Mouse (Mus musculus): ENCODE data around the gene Sergef.

The Sergef gene

DNA sequence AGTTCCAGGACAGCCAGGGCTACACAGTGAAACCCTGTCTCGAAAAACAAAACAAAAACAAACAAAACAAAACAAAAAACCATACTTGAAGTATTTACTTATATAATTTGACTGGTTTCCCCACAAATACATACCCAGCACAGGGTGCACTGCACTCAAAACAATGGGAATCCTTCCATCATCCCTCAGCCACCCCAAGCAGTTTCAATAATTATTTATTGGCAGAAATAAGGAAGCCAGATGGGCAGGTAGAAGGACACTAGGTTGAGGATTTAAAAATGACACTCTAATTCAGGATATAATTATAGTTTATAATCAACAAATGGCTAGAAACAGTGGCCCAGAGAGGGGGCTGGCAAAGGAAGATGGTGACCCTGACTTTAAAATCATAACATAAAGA, 99.0 kb downstream of the Sergef start:
- no peak for DNase-seq (ENCODE audit: low read depth, low spot score)

DNA sequence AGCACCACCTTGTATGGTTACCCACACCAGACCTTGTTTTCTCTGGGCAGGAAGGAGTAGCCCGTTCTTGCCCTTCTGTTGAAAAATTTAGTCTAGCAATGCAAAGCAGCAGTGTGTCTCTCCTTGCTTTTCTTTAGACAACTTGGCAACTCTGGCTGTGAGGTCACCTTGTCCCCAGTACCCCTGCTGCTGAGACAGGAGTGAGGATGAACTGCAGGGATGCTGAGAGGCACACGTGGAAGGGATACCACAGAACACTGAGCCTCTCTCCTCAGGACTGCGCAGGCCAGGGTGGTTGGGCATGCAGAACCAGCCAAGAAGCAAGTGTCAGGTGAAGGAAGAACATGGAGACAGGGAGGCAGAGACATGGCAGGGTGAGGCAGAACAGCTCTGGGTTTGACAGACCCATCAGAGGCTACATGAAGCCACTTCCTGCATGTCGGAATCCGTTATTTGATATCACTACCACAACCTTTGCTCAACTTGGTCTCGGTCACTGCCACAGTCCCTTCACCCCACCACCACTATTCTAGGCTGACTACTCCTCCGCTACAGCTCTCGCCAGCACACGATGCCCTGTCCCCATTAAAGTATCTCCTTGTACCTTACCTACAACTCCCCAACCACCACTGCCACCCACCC, 103.0 kb downstream of the Sergef start:
- DNase-seq (ENCODE audit: low read depth, low spot score), result no peak

DNA sequence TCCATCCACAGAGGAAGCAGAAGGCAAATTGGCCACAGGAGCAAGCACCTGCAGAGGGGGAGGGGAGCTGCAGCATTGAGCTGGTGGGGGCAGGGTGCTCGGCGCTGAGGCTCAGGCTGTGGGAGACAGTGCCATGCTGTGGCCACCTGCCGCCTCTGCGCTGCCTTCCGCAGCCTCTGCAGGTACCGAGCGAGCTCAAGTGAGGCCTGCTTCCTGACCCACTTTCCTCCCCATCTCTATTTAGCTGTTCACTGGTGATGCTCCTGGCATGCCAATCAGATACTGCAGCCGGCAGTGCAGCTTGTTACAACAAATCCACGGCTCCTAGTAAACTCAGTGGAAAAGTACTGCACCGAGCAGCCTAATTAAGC, 104.2 kb downstream of the Sergef start:
- no peak for DNase-seq (ENCODE audit: low read depth, low spot score)

DNA sequence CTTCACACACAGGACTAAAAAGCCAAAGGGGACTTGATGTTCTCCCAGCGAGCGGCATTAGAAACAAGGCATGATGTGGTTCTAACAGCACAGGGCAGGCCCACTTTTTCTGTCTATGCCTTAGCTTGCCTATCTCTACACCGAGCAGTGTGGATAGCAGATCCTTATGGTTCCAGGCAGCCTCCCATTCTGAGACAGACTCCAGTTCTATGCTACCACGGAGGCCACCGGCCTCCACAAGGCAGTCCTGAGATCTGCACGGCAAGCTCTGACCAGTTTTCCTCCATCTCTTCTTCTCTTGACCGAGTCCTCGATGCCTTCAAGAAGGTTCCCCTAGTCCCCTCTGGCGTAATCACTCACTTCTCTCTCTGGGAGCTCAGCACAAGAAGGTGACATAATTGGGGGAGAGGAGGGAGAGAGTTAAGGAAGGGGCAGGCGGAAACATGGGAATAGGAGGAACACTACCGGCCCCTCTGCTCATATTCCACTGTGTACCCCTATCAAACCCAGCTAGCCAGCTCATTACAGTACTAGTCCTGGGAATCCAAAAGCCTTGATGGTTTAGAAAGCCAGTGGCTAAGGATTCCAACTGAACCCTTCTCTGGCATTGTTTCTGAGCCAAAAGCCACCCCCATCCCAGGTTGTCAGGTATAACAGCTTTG, 104.7 kb downstream of the Sergef start:
- DNase-seq (ENCODE audit: low read depth, low spot score), result no peak

DNA sequence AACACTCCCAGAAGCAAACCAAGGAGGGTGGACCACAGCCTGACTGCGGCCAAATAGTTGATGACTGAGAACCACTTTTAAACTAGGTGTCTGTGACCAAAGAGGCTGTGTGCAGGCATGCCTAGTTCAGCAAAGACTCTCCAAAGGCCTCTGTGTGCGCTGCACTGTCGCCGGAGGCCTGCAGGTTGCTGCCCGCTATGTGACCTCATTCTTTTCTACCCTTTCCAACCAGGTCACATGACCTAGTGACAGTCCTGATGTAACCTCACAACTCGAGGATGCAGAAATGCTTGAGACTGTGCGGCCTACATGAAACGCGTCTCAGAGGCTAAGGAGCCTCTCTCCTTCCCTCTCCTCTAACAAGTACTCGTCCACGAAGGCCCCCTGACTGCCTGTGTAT, 106.1 kb downstream of the Sergef start:
- no peak for DNase-seq (ENCODE audit: low read depth, low spot score)

DNA sequence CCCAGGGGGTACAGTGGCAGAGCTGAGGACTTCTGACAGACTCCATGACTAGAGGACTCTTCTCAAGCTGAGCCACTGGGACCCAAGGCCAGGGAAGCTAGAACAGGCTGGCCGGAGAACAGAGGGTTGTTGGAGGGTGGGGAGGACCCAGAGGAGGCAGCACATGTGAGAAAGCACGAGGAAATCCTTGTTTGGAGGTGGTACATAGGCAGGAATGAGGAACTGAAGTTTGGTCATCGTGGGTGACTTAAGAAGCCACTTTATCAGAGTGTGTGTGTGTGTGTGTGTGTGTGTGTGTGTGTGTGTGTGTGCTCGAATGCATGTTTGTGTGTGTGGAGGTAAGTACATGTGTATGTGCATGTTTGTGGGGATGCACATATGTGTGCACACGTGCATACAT, 108.3 kb downstream of the Sergef start:
- DNase-seq (ENCODE audit: low read depth, low spot score), result no peak

DNA sequence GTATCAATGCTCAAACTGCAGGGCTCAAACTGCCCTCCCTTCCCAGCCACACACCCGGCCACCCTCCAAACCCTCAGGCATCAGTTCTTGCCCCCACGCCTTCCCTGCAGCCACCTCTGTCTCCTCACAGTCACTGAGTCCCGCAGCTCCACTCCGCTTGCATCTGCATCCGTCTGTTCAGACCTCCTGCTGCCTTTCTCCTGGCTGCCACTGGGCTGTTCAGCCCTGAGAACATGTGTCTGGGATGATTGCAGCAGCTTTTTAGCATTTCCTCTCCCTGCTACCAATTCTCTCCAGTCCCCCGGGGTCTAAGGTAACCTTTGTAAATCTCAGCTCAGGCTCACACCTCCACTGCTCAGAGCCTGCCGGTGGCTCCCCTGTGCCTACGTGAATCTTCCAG, 109.7 kb downstream of the Sergef start:
- DNase-seq (ENCODE audit: low read depth, low spot score), result no peak

DNA sequence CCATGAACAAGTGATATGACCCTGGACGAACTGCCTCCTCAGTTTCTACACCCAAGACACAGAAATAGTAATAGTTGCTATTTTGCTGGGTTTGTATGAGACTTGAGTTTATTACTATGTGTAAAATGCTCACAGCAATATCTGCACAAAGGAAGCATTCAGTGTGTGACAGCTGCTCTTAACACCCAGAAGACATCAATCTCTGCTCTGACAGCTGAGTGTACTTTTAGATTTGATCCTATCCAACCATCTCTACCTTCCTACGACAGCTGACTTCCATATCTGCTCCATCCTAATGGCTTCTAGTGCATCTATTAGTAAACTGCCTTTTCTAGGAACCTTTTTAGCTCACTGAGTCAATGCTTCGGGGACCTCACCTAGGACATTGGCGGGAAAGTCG, 110.3 kb downstream of the Sergef start:
- DNase-seq (ENCODE audit: low read depth, low spot score), result no peak

DNA sequence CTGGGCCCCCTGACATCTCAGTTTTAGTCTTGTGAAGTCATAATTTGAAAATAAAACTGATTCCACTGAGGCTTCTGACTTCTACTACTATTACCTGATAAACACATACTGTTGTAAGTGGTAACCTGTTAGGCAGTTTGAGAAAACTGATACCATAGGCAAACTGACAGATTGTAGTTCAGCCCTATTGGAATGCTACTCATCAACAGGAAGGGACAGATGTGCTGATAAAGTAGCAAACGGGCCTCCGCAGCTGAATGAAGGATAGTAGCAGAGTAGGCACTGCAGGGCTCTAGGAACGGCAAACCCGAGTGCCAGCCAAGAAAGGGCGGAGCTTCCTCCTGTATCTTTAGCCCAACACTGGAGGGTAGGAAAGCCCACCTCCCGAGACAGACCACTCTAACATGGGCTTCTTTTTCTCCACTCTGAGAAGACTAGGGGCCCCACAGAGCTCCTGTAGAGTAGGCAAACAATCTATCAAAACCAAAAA, 112.9 kb downstream of the Sergef start:
- no peak for DNase-seq (ENCODE audit: low read depth, low spot score)

DNA sequence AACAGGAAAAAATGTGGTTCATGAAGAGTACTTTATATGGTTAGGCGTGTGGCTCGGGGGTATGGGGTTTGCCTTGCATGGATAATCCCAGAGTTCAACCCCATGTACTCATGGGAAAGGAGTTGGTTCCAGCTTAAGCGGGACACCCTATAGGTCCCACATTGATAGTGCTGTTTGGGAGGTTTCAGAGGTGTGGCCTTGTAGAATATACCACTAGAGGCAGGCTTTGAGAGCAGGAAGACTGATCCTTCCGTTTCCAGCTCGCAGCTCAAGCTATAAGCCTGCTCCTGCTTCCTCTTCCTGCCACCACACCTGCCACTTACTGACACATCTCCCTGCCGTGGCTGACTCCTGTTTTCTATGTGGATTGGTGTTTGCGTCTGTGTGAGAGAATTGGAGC, 116.4 kb downstream of the Sergef start:
- no peak for DNase-seq (ENCODE audit: low read depth, low spot score)

DNA sequence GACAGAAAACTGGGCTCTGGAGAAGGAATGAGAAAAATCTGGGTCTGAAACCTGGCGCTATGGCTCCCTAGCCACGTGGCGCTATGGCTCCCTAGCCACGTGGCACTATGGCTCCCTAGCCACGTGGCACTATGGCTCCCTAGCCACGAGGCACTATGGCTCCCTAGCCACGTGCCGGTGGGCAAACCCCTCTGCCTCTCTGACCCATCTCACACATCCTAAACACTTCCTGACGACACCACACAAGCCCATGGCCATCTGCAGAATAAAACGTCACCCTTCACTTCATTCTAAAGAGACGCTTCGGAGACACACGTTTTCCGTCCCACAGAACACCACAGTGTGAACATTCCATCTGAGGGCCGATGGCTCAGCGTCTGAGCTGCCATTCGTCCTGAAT, 117.8 kb downstream of the Sergef start:
- no peak for DNase-seq (ENCODE audit: low read depth, low spot score)

DNA sequence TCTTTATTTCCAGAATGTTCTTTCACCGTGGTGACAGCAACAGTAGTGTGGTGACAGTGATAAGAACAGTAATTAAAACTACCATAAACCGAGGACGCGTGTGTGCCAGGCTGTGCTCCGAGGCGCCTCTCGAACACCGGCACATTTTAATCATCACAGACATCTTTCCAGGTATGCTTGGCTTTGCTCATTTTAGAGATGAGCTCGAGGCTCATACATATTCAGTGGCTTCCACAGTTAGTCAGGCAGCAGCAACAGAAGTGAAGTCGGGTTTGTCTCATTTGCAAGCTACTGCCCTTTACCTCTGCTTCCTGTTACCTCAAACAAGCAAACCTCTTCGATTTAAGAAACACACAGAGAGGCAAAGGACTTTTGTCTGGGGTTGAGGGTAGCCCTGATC, 120.5 kb downstream of the Sergef start:
- no peak for DNase-seq (ENCODE audit: low read depth, low spot score)

DNA sequence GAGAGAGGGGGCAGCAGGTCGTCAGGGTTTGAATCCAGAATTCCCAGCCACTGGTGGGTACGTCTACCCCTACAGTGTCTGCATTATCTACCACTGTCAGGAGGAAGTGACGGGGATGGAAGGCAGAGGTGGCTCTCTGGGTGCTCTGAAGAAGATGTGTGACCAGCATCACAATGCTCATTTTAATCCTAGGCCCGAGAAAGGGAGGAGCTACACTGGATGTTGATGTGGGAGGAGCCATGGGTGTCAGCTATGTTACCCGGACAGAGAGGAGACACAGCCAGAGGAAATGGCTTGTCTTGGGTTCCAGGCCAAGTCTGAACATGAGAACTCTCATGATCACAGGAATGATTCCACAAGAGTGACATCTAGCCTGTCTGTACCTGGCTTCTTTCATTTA, 122.4 kb downstream of the Sergef start:
- no peak for DNase-seq (ENCODE audit: low read depth, low spot score)

DNA sequence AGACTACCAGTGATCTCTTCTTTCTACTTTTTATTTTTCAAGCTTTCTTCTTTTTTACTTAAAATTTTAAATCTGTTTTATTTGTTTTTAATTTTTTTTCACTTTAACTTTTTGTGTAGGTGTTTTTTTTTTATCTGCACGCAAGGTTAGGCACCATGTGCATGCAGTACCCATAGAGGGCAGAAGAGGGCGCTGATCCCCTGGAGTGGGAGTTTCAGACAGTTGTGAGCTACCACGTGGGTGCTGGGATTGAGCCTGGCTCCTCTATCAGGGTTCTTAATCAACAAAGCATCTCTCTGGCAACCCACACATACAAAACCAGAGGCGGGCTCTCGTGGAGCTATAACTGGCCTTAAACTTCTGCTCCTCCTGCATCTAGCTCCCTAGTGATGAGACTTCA, 123.6 kb downstream of the Sergef start:
- DNase-seq (ENCODE audit: low read depth, low spot score), result no peak

DNA sequence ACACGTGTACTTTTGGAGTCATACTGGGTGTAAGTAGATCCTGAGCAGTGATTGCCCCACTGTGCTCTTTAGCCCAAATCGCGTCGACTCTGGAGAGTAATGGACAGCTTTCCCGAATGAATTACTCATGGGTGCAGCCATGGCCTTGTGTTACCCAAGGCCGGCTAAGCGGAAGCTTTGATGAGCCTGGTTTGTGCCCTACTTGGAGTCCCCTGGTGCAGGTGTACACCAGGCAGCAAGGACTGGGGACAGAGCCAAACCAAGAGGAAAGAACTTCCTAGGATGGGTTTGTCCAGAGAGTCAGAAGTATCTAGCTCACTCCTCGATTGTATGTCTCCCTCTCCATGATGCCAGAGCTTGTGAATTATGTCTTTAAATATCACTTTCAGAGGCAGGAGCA, 124.6 kb downstream of the Sergef start:
- DNase-seq (ENCODE audit: low read depth, low spot score), result no peak

DNA sequence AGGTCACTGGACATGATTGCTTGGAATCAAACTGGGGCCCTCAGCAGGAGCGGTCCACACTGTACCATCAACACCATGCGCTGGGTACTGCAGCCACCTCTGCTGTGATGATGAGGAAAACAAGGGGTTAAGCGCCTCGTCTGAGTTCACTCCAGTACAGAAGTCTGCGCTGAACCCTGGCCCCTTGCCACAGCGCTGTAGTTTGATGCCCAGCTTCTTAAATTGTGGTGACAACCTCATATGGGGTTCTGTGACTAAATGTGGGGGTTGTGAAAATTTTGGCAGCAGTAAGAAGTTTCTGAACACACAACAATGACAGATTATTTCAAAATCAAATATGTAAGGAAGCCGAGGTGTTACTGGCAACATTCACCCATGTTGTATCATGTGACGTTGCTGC, 126.0 kb downstream of the Sergef start:
- DNase-seq (ENCODE audit: low read depth, low spot score), result no peak

DNA sequence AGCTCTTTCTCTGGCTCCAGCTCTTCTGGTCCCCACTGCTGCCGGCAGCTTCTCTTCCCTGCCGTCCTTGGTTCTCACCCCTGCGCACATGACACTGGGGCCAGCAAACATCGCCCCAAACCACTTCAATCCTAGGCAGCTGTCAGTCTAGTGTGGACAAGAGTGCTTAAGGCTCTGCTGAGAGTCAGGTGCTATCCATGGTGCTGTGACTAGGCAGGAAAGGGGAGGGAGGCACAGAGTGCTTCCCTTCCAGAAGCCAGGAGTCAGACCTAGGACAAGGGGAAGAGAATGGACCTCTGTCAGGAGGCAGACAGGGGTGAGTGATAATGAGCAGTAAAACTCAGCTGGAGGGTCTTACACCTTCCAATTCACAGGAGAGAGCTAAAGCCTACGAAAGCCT, 126.8 kb downstream of the Sergef start:
- no peak for DNase-seq (ENCODE audit: low read depth, low spot score)

DNA sequence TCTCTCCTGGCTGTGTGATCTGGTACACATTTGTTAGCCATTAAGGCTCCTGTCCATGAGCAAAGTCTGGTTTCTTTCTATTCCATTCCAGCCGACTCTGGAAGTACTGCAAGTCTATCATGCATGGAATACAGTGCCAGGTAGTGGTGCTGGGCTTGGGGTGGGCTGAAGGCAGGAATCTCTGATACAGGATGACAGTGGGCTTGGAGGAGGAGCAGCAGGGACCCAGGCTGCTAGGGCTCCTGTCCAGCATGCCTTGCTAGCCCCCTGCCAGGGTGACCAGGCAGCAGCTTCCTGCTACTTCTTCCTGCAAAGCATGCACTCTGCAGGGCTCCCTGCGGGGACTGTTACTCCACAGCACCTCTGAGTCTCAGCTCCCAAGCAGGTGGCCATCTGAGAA, 128.8 kb downstream of the Sergef start:
- no peak for DNase-seq (ENCODE audit: low read depth, low spot score)

DNA sequence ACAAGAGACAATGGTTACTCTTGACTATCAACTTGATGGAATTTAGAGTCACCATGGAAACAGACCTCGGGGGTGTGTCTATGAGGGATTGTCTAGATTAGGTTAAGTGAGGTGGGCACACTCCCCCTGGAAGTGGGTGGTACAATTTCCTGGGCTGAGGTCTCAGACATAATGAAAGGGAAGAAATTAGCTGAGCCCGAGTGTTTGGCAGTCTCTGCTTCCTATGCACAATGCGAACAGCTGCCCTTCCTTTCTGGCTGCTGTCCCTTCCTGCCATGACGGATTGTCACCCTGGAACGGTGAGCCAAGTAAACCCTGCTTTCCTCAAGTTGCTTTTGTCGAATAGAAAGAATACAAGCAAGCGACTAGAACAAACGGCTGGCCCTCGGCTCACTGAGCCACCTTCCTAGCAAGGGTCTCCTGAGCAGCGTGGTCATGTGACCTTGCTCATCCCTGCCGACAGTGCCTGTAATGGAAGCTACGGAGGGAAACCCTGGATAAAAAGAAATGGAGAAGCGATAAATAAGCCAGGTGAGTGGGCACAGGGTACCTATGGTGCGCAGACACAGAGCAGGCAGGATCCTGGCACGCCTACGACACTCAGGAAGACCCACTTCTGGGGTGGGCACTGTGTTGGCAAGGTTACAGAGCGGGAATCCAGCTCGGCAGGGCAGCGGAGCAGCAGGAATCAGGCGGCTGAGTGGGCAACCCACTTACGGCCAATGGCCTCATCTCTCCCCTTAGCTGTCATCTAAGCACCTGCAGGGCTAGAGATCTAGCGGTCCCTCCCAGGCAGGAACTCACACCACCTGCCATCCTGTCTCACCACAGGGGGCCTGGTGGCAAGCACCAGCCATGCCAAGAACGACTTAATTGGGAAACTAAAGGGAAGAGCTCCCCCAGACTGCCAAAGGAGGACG, 130.0 kb downstream of the Sergef start:
- DNase-seq (ENCODE audit: low read depth, low spot score), result no peak

DNA sequence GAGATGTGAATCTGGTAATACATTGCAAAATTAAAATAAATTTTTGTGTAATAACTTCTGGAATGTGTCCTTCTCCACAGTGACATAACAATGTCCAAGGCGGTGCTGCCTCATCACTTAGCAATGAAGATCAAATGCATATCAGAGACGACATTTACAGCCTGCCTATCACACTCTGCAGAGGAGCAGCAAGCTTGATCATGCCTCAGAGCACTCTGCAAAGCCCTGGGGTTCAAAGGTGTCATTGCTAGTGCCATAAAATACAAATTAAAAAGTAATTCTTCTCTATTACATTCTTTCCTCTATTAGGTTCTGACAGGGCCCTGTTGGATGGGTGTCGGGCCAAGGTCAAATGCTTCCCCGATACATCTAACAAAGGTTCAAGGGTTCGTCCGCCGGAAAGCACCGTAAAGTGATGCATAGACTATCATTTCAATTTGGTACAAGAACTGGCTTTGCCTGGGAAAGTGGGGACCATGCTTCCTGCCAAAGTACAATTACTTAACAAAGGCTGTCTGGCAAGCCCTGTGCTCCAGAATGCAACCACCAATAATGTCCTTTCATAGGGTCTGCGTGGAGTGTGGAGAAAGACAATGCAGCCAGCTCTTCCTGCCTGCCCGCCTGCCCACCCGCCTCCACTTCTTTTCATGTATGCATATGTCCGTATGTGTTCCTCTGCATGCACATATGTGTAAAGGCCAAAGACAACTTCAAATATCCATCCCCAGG, 130.9 kb downstream of the Sergef start:
- no peak for DNase-seq (ENCODE audit: low read depth, low spot score)

DNA sequence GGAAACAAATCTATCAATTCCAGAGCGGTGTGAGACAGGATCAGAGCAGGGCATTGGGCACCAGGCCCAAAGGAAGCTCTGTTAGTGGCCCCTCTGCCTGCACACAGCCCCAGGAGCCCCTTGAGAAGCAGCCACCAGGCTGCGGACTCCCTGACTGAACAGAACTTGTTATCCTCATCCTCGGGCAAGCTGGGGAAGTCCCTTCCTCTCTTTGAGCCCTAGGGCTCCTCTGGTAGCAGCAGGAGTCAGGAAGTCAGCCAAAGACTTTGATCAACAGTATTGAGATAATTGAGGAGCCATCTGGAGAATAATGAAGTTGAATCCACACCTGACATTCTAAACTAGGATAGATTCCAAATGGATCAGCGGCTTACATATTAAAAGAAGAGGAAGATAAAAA, 135.4 kb downstream of the Sergef start:
- DNase-seq (ENCODE audit: low read depth, low spot score), result no peak

DNA sequence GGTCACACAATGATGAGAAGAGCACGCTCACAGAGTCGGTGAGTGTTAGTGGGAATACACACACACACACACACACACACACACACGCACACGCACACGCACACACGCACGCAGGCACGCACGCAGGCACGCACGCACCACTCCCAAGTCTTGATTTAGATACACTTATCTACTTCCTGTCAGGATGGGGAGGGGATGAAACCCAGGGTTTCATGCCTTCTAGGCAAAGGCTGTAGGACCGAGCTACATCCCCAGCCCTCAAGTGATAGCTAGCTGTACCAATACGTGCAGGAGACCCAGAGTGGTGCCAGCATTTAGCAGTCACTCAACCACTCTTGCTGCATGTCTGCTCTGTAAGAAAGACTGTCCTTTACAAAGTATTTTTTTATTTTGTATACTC, 137.0 kb downstream of the Sergef start:
- no peak for DNase-seq (ENCODE audit: low read depth, low spot score)
